Mouse (Mus musculus): ENCODE results near the gene Ergic1.

Ergic1 gene

DNA sequence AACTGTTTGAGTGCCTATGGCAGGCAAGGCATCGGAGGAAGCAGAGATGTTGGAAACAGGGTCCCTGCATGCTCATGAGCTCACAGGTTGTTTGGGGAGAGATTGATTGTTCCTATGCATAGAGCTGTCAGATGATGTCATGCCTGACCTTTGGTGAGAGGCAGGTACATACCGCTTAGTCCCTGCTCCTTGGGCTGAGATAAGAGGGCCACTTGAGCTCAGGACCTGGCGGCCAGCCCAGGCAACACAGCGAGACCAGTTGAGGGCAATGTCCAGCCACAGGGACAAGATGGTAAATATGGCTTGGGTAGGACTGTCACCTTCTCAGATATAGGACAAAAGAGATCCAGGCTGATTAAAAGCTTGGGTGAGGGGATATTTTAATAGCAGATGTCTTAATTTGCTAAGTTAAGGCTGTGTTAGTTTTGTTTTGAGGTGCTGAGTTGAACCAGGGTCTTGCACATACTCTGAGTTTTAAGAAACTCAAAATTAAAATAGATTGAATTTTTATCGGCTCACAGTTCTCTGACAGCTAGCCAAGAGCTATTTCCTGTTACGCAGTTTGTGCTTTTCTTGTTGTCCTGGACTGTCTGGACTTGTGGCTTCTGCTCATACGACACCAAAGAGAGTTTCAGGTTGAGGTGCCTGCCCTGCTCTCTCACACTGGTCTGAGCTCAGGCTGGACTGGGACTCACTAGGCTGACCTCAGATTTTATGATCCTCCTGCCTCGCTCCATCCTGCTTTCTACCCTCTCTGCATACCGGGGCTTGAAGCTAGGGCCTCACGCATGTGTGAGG, 138.7 kb downstream of the Ergic1 start:
- WGBS = 72% methylated on average over 10 of the region's 10 CpGs

DNA sequence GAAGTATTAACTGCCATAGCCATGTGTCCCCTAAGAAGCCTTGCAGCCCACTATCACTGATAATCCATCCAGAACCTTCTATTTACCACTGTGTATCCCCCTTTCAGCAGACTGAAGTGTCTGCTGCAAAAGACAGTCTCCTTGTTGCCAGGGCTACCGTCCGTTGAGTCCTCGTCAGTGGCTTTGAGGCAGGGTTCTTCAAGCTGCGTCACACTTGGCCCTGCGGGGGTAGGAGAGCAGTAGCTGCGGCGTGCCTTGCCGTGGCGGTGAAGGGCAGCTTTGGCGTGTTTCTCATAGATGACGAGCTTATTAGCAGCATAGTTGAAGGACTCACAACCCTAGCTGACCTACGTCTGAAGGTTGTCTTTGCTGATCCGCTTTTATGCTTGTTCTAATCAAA, 140.3 kb downstream of the Ergic1 start:
- WGBS = 49% methylated on average over 13 of the region's 13 CpGs

DNA sequence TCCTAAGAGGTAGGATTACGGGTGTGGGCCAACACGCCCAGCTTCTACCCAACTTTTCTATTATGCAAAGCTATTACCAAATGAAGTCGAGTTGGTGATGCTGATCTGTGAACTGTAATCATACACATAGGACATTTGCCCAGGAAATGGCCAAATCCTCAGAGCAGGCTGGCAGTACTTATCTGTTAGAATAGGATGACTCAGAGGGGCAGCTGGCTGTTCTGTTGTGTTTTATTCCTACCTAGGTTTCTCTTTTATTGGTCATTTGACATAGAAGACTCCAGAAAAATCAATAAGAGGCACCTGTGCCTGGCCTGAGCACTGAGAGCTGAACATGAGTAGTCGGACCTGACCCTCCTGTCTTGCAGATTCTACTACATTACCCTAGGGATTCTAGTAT, 141.3 kb downstream of the Ergic1 start:
- WGBS = 86% methylated on average over 4 of the region's 4 CpGs

DNA sequence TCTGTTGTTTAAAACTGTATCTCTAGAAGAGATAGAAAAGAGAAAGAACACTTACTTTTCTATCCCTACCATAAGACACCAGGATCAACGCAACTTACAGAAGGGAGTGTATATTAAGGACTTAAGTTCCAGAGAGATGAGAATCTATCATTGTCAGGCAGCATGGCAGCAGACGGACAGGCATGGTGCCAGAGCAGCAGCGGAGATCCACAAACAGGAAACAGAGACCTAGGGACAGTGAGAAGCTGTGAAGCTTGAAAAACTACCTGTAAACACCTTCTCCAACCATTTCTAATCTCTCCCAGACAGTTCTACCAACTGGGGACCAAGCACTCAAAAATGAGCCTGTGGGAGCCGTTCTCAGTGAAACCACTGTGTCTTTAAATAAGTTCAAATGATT, 142.4 kb downstream of the Ergic1 start:
- 58% methylated on average over 4 of the region's 4 CpGs for WGBS

DNA sequence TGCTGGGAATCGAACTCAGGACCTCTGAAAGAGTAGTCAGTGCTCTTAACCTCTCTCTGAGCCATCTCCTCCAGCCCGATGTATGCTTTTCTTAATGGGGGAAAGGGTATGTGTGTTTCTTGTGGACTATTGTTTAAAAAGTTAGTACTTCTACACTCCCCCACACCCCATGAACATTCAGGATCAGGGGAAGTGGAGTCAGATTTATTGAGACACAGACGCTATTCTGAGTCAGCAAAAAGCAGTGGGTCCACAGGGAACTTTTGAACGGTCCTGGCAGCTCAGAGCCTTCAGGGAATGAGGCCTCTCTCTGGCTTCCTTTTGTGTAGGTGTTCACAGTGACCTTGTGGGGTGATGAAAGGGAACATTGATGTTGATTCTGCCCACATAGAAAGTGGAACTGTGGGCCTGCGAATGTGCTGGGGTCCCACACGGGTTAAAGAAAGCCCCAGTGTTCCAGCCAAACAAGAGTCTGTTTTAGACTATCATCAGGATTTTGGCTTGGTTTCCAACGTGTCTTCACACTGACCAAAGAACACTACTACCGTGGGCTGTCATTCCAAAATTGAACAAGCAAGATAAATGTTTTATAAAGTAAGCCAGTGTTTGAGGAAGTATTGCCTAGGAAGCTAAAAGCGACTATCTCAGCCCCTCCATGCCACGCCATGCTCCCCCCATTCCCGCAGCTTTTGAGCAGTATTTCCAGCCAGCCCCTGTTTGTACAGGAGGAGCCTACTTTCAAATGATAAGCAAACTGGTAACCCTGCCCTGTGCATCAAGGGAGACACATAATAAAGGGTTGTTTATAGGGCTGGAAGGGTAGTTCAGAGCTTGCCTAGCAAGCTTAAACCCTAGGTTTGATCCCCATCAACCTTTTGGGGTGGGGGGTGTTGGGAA, 144.4 kb downstream of the Ergic1 start:
- 46% methylated on average over 11 of the region's 11 CpGs for WGBS
